Mouse (Mus musculus): Measurements from ENCODE around the gene Gm44965. TPM values are rescaled to one million over a fixed set of nuclear protein-coding genes. Genes with fewer than 3 reads are reported as not detected.
A peak's percentile ranks its signal among the peaks of the same experiment; 100 is the strongest.

Gm44965 gene
- total and polyA plus RNA-seq, 2 experiments from 2014 or later: not detected

GRCm38 (mm10) chr6:48623460-48623859, 29.7 kb downstream of the Gm44965 start:
- 32% methylated on average over 1 of the region's 1 CpGs for WGBS
- ATAC-seq (no peak), DNase-seq (no peak)
- no peak overlapping the region for H3K4me3 ChIP-seq (ENCODE audit: low read depth, low read length)
- peak; percentile 23; the same call in 1 of the 2 replicates for TF ChIP-seq CTCF (IDR thresholded peaks at IDR 0.05; ENCODE audit: low read depth)
- no peaks in the 10 kb centered on the region for H3K27me3 ChIP-seq (ENCODE audit: insufficient read depth, low read length)
- H3K4me1 ChIP-seq (ENCODE audit: insufficient read depth): peaks cover 6% of the 10 kb centered on the region
- H3K4me2 ChIP-seq (ENCODE audit: low read depth): no peak overlapping the region
- peaks cover 21% of the 10 kb centered on the region for H3K36me3 ChIP-seq (ENCODE audit: insufficient read depth)
- no peak overlapping the region for H3K9ac ChIP-seq
- no peaks in the 10 kb centered on the region for H3K9me3 ChIP-seq (ENCODE audit: low read length)
- H3K27ac ChIP-seq (ENCODE audit: low read depth, low read length): no peak overlapping the region

DNA sequence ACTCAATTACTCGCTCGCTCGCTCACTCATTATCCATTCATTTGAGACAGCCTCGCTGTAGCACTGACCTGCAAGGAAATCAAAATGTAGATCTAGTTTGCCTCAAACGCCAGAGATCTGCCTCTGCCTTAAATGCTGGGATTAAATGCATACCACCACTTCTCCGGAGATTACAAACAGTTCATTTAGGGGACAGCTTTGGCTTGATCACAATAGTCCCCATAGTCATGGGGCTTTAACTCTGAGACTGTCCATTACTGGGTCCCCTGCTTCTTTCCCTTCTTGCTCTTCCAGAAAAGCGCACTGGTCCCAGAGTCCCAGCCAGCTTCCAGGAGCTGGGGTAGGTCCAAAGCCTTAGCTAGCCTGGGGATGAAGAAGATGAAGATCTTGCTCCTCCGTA, 32.7 kb downstream of the Gm44965 start, which contains the start of gene AI854703:
Gene AI854703, plus strand, starts transcription at position 301 of the 400 bp plus-strand sequence.
- Histone ChIP-seq H3K4me3 (ENCODE audit: low read depth, low read length) (peak within 1 kb of the TSS; percentile 55), H3K4me1 (ENCODE audit: insufficient read depth) (peaks cover 6% of the 10 kb centered on the region), H3K9ac (peak within 1 kb of the TSS; percentile 57), H3K36me3 (ENCODE audit: insufficient read depth) (0 out of 2 replicates have a peak, but pooled peaks cover 2% of the 10 kb centered on the region), H3K9me3 (ENCODE audit: low read length) (no peaks in the 10 kb centered on the region), H3K27ac (ENCODE audit: low read depth, low read length) (no peak within 1 kb of the TSS), H3K4me2 (ENCODE audit: low read depth) (peak within 1 kb of the TSS; percentile 81), H3K27me3 (ENCODE audit: insufficient read depth, low read length) (no peaks in the 10 kb centered on the region)
- ATAC-seq (no peak), DNase-seq (no peak)
- WGBS: 15% methylated on average over 8 of the region's 8 CpGs
- no peak for TF ChIP-seq CTCF (IDR thresholded peaks at IDR 0.05; ENCODE audit: low read depth)

GRCm38 (mm10) chr6:48626984-48627383, 33.2 kb downstream of the Gm44965 start:
- peak; percentile 84 for ATAC-seq
- Histone ChIP-seq H3K36me3 (ENCODE audit: insufficient read depth) (0 out of 2 replicates have a peak, but pooled peaks cover 6% of the 10 kb centered on the region), H3K27me3 (ENCODE audit: insufficient read depth, low read length) (no peaks in the 10 kb centered on the region), H3K27ac (ENCODE audit: low read depth, low read length) (no peak overlapping the region), H3K4me1 (ENCODE audit: insufficient read depth) (peaks cover 6% of the 10 kb centered on the region), H3K9ac (peak overlapping the region; percentile 57), H3K9me3 (ENCODE audit: low read length) (no peaks in the 10 kb centered on the region), H3K4me2 (ENCODE audit: low read depth) (peak overlapping the region; percentile 81), H3K4me3 (ENCODE audit: low read depth, low read length) (peak overlapping the region; percentile 55)
- 2% methylated on average over 32 of the region's 32 CpGs for WGBS
- DNase-seq: peak; percentile 78
- peak; percentile 50 for TF ChIP-seq CTCF (IDR thresholded peaks at IDR 0.05; ENCODE audit: low read depth)

DNA sequence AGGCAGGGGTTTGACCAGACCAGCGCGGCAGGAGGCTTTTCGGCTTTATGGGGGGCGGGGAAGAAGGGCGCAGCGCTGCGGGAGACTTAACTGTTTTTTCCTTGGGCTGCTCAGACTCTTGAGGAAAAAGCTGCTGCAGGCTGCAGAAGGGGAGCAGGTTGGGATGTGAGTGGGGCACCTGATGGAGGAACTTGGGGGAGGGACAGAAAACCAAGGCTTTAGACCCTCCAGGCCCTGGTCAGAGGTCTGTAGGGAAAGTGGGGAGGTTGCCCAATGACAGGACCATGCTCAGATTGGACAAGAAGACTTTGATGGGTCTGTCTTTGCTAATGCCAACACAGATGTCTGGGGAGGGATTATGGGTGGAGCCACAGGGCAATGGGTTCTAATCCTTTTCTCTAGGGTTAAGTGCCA, 33.8 kb downstream of the Gm44965 start:
- peaks cover 6% of the 10 kb centered on the region for H3K4me1 ChIP-seq (ENCODE audit: insufficient read depth)
- WGBS: 3% methylated on average over 7 of the region's 7 CpGs
- H3K36me3 ChIP-seq (ENCODE audit: insufficient read depth): 0 out of 2 replicates have a peak, but pooled peaks cover 6% of the 10 kb centered on the region
- peak overlapping the region; percentile 57 for H3K9ac ChIP-seq
- no peak for ATAC-seq
- DNase-seq: no peak
- TF ChIP-seq CTCF (IDR thresholded peaks at IDR 0.05; ENCODE audit: low read depth): no peak
- no peaks in the 10 kb centered on the region for H3K9me3 ChIP-seq (ENCODE audit: low read length)
- H3K4me2 ChIP-seq (ENCODE audit: low read depth): peak overlapping the region; percentile 81
- H3K27me3 ChIP-seq (ENCODE audit: insufficient read depth, low read length): no peaks in the 10 kb centered on the region
- no peak overlapping the region for H3K27ac ChIP-seq (ENCODE audit: low read depth, low read length)
- H3K4me3 ChIP-seq (ENCODE audit: low read depth, low read length): peak overlapping the region; percentile 55

- WGBS: 85% methylated on average over 3 of the region's 3 CpGs
- Histone ChIP-seq H3K36me3 (ENCODE audit: insufficient read depth) (0 out of 2 replicates have a peak, but pooled peaks cover 6% of the 10 kb centered on the region), H3K4me1 (ENCODE audit: insufficient read depth) (peaks cover 6% of the 10 kb centered on the region), H3K9ac (no peak overlapping the region), H3K9me3 (ENCODE audit: low read length) (no peaks in the 10 kb centered on the region), H3K4me2 (ENCODE audit: low read depth) (peak overlapping the region; percentile 82; the same call in 1 of the 2 replicates), H3K4me3 (ENCODE audit: low read depth, low read length) (no peak overlapping the region), H3K27ac (ENCODE audit: low read depth, low read length) (no peak overlapping the region), H3K27me3 (ENCODE audit: insufficient read depth, low read length) (no peaks in the 10 kb centered on the region)
- ATAC-seq (no peak), DNase-seq (no peak)
- TF ChIP-seq CTCF (IDR thresholded peaks at IDR 0.05; ENCODE audit: low read depth): no peak
Measured at GRCm38 (mm10) chr6:48628377-48628776, 34.6 kb downstream of the Gm44965 start.

GRCm38 (mm10) chr6:48628808-48629660, 35.3 kb downstream of the Gm44965 start:
- DNase-seq (peak; percentile 73), ATAC-seq (peak; percentile 83)
- Histone ChIP-seq H3K27ac (ENCODE audit: low read depth, low read length) (peak overlapping the region; percentile 57; the same call in 1 of the 2 replicates), H3K9me3 (ENCODE audit: low read length) (no peaks in the 10 kb centered on the region), H3K9ac (peak overlapping the region; percentile 54), H3K4me1 (ENCODE audit: insufficient read depth) (peaks cover 6% of the 10 kb centered on the region), H3K4me2 (ENCODE audit: low read depth) (peak overlapping the region; percentile 82), H3K36me3 (ENCODE audit: insufficient read depth) (0 out of 2 replicates have a peak, but pooled peaks cover 6% of the 10 kb centered on the region), H3K4me3 (ENCODE audit: low read depth, low read length) (peak overlapping the region; percentile 44), H3K27me3 (ENCODE audit: insufficient read depth, low read length) (no peaks in the 10 kb centered on the region)
- peak; percentile 1; the same call in 1 of the 2 replicates for TF ChIP-seq CTCF (IDR thresholded peaks at IDR 0.05; ENCODE audit: low read depth)
- WGBS: 6% methylated on average over 53 of the region's 54 CpGs

DNA sequence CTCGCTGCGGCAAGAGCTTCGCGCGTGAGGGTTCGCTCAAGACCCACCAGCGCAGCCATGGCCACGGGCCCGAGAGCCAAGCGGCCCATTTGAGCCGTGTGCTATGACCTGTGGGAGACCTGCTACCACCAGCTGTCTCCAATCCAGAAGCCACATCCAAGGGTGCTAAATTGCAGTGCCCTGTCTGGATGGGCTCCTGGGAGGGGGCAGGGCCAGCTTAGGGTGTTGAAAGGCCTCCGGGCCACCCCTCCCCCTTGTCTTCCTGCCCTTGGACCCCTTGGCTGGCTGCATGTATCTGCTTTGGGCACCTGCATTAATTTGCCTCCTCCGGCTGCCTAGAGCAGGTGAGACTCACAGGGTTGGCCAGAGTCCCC, 35.9 kb downstream of the Gm44965 start:
- peak overlapping the region; percentile 82 for H3K4me2 ChIP-seq (ENCODE audit: low read depth)
- peak overlapping the region; percentile 44 for H3K4me3 ChIP-seq (ENCODE audit: low read depth, low read length)
- ATAC-seq (no peak; the same call in none of the 2 replicates), DNase-seq (no peak)
- peaks cover 6% of the 10 kb centered on the region for H3K4me1 ChIP-seq (ENCODE audit: insufficient read depth)
- no peak; the same call in 1 of the 2 replicates for TF ChIP-seq CTCF (IDR thresholded peaks at IDR 0.05; ENCODE audit: low read depth)
- H3K27me3 ChIP-seq (ENCODE audit: insufficient read depth, low read length): no peaks in the 10 kb centered on the region
- WGBS: 27% methylated on average over 13 of the region's 13 CpGs
- H3K27ac ChIP-seq (ENCODE audit: low read depth, low read length): peak overlapping the region; percentile 57; the same call in 1 of the 2 replicates
- peak overlapping the region; percentile 54 for H3K9ac ChIP-seq
- H3K36me3 ChIP-seq (ENCODE audit: insufficient read depth): 0 out of 2 replicates have a peak, but pooled peaks cover 6% of the 10 kb centered on the region
- no peaks in the 10 kb centered on the region for H3K9me3 ChIP-seq (ENCODE audit: low read length)

Measured in forebrain, postnatal 0 days (tissue).